Mouse (Mus musculus): ENCODE data around the gene Plpp3. TPM values are rescaled to one million over a fixed set of nuclear protein-coding genes. Genes with fewer than 3 reads are reported as not detected.
A peak's percentile ranks its signal among the peaks of the same experiment; 100 is the strongest.

The Plpp3 gene
- total RNA-seq, 2 experiments from 2014 or later = 197 to 198 TPM

GRCm38 (mm10) chr4:105182249-105182648 lies 25.1 kb downstream of the Plpp3 start:
- TF ChIP-seq CTCF (conservative IDR thresholded peaks at IDR 0.05) = no peak
- Histone ChIP-seq H3K4me3 (no peak overlapping the region), H3K27ac (peak overlapping the region; percentile 89; the same call in 1 of the 2 replicates)
- no peak for DNase-seq (ENCODE audit: low spot score in 2 of 2)

- TF ChIP-seq CTCF (conservative IDR thresholded peaks at IDR 0.05) = no peak
- DNase-seq (ENCODE audit: low spot score in 2 of 2) = no peak
These were observed 27.3 kb downstream of the Plpp3 start for GRCm38 (mm10) chr4:105184490-105184889.

GRCm38 (mm10) chr4:105184924-105185323 lies 27.8 kb downstream of the Plpp3 start:
- H3K27ac ChIP-seq = peak overlapping the region; percentile 69
- TF ChIP-seq CTCF (conservative IDR thresholded peaks at IDR 0.05) = no peak
- H3K4me3 ChIP-seq = no peak overlapping the region
- DNase-seq (ENCODE audit: low spot score in 2 of 2) = no peak

More at GRCm38 (mm10) chr4:105184490-105184889, 27.3 kb downstream of the Plpp3 start:
- no peak overlapping the region for H3K4me3 ChIP-seq
- peak overlapping the region; percentile 69 for H3K27ac ChIP-seq

GRCm38 (mm10) chr4:105186654-105187053 lies 29.5 kb downstream of the Plpp3 start:
- no peak for TF ChIP-seq CTCF (conservative IDR thresholded peaks at IDR 0.05)
- H3K4me3 ChIP-seq = no peak overlapping the region
- H3K27ac ChIP-seq = peak overlapping the region; percentile 69
- DNase-seq (ENCODE audit: low spot score in 2 of 2) = no peak

- Histone ChIP-seq H3K27ac (peak overlapping the region; percentile 69), H3K4me3 (no peak overlapping the region)
- no peak for DNase-seq (ENCODE audit: low spot score in 2 of 2)
- TF ChIP-seq CTCF (conservative IDR thresholded peaks at IDR 0.05) = no peak
These were observed 30.7 kb downstream of the Plpp3 start for GRCm38 (mm10) chr4:105187873-105188272.

- Histone ChIP-seq H3K27ac (peak overlapping the region; percentile 69), H3K4me3 (no peak overlapping the region)
- no peak for TF ChIP-seq CTCF (conservative IDR thresholded peaks at IDR 0.05)
- DNase-seq (ENCODE audit: low spot score in 2 of 2) = no peak
These were observed 31.7 kb downstream of the Plpp3 start for GRCm38 (mm10) chr4:105188801-105189200.

GRCm38 (mm10) chr4:105190826-105191225 lies 33.7 kb downstream of the Plpp3 start:
- Histone ChIP-seq H3K4me3 (no peak overlapping the region), H3K27ac (peak overlapping the region; percentile 75)
- no peak for DNase-seq (ENCODE audit: low spot score in 2 of 2)
- no peak for TF ChIP-seq CTCF (conservative IDR thresholded peaks at IDR 0.05)

- peak overlapping the region; percentile 75 for H3K27ac ChIP-seq
- no peak overlapping the region for H3K4me3 ChIP-seq
- TF ChIP-seq CTCF (conservative IDR thresholded peaks at IDR 0.05) = no peak
- no peak for DNase-seq (ENCODE audit: low spot score in 2 of 2)
These were observed 34.4 kb downstream of the Plpp3 start for GRCm38 (mm10) chr4:105191550-105191949.

- no peak for DNase-seq (ENCODE audit: low spot score in 2 of 2)
- TF ChIP-seq CTCF (conservative IDR thresholded peaks at IDR 0.05) = no peak
- H3K4me3 ChIP-seq = no peak overlapping the region
- peak overlapping the region; percentile 69 for H3K27ac ChIP-seq
These were observed 35.5 kb downstream of the Plpp3 start for GRCm38 (mm10) chr4:105192665-105193064.

- DNase-seq (ENCODE audit: low spot score in 2 of 2) = no peak
- H3K27ac ChIP-seq = 0 out of 2 replicates have a peak overlapping the region, but pooled peaks have one; percentile 39
- H3K4me3 ChIP-seq = no peak overlapping the region
- TF ChIP-seq CTCF (conservative IDR thresholded peaks at IDR 0.05) = no peak
These were observed 38.1 kb downstream of the Plpp3 start for GRCm38 (mm10) chr4:105195256-105195655.

- DNase-seq (ENCODE audit: low spot score in 2 of 2) = no peak
- Histone ChIP-seq H3K27ac (peak overlapping the region; percentile 39; the same call in 1 of the 2 replicates), H3K4me3 (no peak overlapping the region)
- TF ChIP-seq CTCF (conservative IDR thresholded peaks at IDR 0.05) = no peak
These were observed 39.0 kb downstream of the Plpp3 start for GRCm38 (mm10) chr4:105196099-105196498.

GRCm38 (mm10) chr4:105196993-105197765 lies 40.0 kb downstream of the Plpp3 start:
- DNase-seq (ENCODE audit: low spot score in 2 of 2) = no peak
- H3K4me3 ChIP-seq = no peak overlapping the region
- H3K27ac ChIP-seq = no peak overlapping the region
- no peak for TF ChIP-seq CTCF (conservative IDR thresholded peaks at IDR 0.05)

GRCm38 (mm10) chr4:105198696-105199095 lies 41.5 kb downstream of the Plpp3 start:
- Histone ChIP-seq H3K4me3 (no peak overlapping the region), H3K27ac (no peak overlapping the region)
- no peak for DNase-seq (ENCODE audit: low spot score in 2 of 2)
- TF ChIP-seq CTCF (conservative IDR thresholded peaks at IDR 0.05) = no peak

GRCm38 (mm10) chr4:105199345-105199744 lies 42.2 kb downstream of the Plpp3 start:
- DNase-seq (ENCODE audit: low spot score in 2 of 2) = no peak
- Histone ChIP-seq H3K4me3 (no peak overlapping the region), H3K27ac (no peak overlapping the region)
- no peak for TF ChIP-seq CTCF (conservative IDR thresholded peaks at IDR 0.05)
